Mouse (Mus musculus) lung, postnatal 0 days (tissue): ENCODE results near the gene Tnrc18.

ENCODE experiments used
- CTCF ChIP-seq: IDR thresholded peaks from 2 replicates; pipeline ENCODE4 v1.5.1; 2016; ENCODE audit warnings: antibody characterized with exemption, mild to moderate bottlenecking
- EP300 ChIP-seq: IDR thresholded peaks from 2 replicates; pipeline ENCODE4 v1.6.1; 2016; ENCODE audit warnings: antibody characterized with exemption, mild to moderate bottlenecking, control low read depth

DNA sequence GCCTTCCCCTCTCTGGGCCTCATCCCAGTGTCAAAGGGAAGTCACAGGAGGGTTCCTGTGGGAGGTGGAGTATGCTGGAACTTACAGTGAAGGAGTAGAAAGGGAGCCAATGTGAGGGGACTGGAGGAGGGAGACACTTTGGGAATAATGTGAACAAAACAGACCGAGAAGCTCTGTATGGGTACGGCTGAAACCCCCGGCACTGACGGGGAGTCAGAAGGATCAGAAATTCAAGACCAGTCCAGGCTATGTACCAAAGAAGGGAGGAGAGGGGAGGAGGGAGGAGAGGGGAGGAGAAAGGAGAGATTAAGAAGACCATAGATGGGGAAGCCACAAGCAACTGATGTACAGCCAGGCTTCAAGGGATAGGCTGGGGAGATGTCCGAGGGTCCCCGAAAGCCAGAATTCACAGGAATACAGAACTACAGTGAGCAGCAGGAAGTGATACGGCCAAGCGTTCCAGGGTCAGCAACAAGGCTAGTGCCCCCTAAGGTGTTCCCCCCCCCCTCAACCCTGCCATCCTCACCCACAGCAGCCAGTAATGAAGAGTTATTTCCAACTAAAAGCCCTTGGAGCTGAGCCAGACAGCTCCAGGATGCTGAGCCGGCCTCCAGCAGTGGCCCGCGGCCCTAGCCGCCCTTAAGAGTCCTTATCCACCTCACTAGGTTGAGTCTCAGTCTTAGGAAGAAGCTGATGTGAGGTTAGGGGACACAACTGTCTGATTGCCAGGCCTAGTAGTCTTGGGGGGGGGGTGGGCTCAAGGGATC, 124.3 kb downstream of the Tnrc18 start:
- TF ChIP-seq CTCF (no peak), EP300 (no peak)
